Mouse (Mus musculus) heart, embryonic 10.5 days (tissue): ENCODE results near the gene Cda. TPM values are rescaled to one million over a fixed set of nuclear protein-coding genes. Genes with fewer than 3 reads are reported as not detected.

Source experiments
- DNase-seq: peaks from one replicate; pipeline ENCODE4 v3.0.0-alpha.2; 2017; ENCODE audit warnings: low spot score
- H3K27ac ChIP-seq: fragments of 300-500 bp; sonication (generic); 2 replicates; pipeline ENCODE4 v1.5.1; 2016; ENCODE audit warnings: mild to moderate bottlenecking
- H3K27me3 ChIP-seq: fragments of 300-500 bp; sonication (generic); 2 replicates; pipeline ENCODE4 v1.6.1; 2016; ENCODE audit warnings: mild to moderate bottlenecking; ENCODE audit not compliant: poor library complexity, insufficient read depth, severe bottlenecking
- H3K36me3 ChIP-seq: fragments of 300-500 bp; sonication (generic); 2 replicates; pipeline ENCODE4 v1.6.1; 2016; ENCODE audit warnings: mild to moderate bottlenecking, moderate library complexity
- H3K4me1 ChIP-seq: fragments of 300-500 bp; sonication (generic); 2 replicates; pipeline ENCODE4 v1.6.1; 2016; ENCODE audit warnings: mild to moderate bottlenecking
- H3K4me3 ChIP-seq: fragments of 300-500 bp; sonication (generic); 2 replicates; pipeline ENCODE4 v1.5.1; 2016; ENCODE audit warnings: mild to moderate bottlenecking, moderate library complexity
- H3K9me3 ChIP-seq: fragments of 300-500 bp; sonication (generic); 2 replicates; pipeline ENCODE4 v1.6.1; 2016; ENCODE audit warnings: mild to moderate bottlenecking, moderate library complexity
- WGBS: fragments of 180-500 bp; shearing (Covaris S2); methylation state at CpG from one replicate; pipeline ENCODE4 v1.1.7; 2016; 5-methylcytosine and 5-hydroxymethylcytosine counted together
- polyA plus RNA-seq: library from polyadenylated mRNA; unstranded; fragments of >200 nt; fragmentation: Nextera tagmentation; extraction: Ambion mirVana; gene quantifications from 2 replicates; pipeline ENCODE4 v1.2.1, GENCODE M21; 2016

Gene Cda
- 4.5 and 5.2 TPM in 2 replicates for polyA plus RNA-seq

GRCm38 (mm10) chr4:138367641-138368497 is at the start of gene Cda:
Cda (minus strand) TSS chr4:138367992.
- peaks cover 15% of the 10 kb centered on the region for H3K4me1 ChIP-seq
- H3K27ac ChIP-seq: peak within 1 kb of the TSS; percentile 79
- peak within 1 kb of the TSS; percentile 61 for H3K4me3 ChIP-seq
- WGBS: 9% methylated on average over 34 of the region's 34 CpGs
- H3K36me3 ChIP-seq: no peaks in the 10 kb centered on the region
- peaks cover 36% of the 10 kb centered on the region for H3K27me3 ChIP-seq
- DNase-seq: peak; percentile 91
- no peaks in the 10 kb centered on the region for H3K9me3 ChIP-seq

GRCm38 (mm10) chr4:138416414-138416813 is 48.6 kb upstream of the Cda start:
- H3K36me3 ChIP-seq: no peaks in the 10 kb centered on the region
- peaks cover 56% of the 10 kb centered on the region for H3K27me3 ChIP-seq
- 57% methylated on average over 5 of the region's 5 CpGs for WGBS
- no peak overlapping the region for H3K27ac ChIP-seq
- H3K4me1 ChIP-seq: peaks cover 19% of the 10 kb centered on the region
- H3K9me3 ChIP-seq: no peaks in the 10 kb centered on the region
- H3K4me3 ChIP-seq: no peak overlapping the region
- DNase-seq: no peak

DNA sequence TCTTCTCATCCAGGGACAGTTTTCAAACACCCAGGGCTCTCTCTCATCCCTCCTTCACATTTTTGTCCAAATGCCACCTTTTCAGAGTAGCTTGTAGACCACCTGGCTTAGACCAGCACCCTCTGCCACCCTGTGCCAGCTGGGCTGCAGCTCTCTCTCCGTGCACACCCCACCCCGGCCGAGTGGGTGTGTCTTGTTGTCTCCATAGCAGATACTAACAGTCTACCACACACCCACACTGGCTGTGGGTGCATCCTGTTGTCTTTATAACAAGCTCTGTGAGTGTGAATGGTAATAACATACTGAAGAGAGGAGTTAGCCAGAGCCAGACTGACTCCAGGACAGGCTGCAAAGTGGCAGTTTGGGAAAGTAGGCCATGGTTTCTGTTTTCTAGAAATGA is 48.2 kb upstream of the Cda start:
- WGBS: 80% methylated on average over 3 of the region's 3 CpGs
- Histone ChIP-seq H3K27ac (no peak overlapping the region), H3K36me3 (no peaks in the 10 kb centered on the region), H3K4me3 (no peak overlapping the region), H3K4me1 (peaks cover 19% of the 10 kb centered on the region), H3K27me3 (peaks cover 56% of the 10 kb centered on the region), H3K9me3 (no peaks in the 10 kb centered on the region)
- DNase-seq: no peak

DNA sequence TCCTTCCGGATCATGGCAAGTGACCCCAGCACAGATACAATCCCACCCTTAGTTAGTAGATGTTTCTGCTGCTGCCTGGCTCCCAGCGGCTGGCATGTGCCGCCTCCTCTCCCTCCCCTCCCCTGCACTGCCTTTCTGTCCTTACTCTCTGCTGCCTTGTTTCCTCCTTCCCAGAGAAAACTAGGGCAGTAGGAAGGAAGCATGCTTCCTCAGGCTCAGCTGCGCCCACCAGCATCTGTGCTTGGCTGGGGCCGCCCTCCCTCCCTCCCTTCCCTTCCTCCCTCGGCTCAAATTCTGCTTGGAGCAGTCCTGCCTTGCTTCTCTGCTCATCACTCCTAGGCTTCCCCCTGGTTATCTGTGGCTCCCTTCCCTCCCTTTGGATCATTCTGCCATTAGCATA is 46.9 kb upstream of the Cda start:
- peak overlapping the region; percentile 28; the same call in 1 of the 2 replicates for H3K4me3 ChIP-seq
- WGBS: 11% methylated on average over 6 of the region's 6 CpGs
- H3K9me3 ChIP-seq: no peaks in the 10 kb centered on the region
- DNase-seq: no peak
- no peaks in the 10 kb centered on the region for H3K36me3 ChIP-seq
- H3K27ac ChIP-seq: peak overlapping the region; percentile 32; the same call in 1 of the 2 replicates
- peaks cover 57% of the 10 kb centered on the region for H3K27me3 ChIP-seq
- H3K4me1 ChIP-seq: peaks cover 19% of the 10 kb centered on the region

- H3K4me1 ChIP-seq: peaks cover 19% of the 10 kb centered on the region
- peaks cover 50% of the 10 kb centered on the region for H3K27me3 ChIP-seq
- H3K4me3 ChIP-seq: no peak overlapping the region
- no peak overlapping the region for H3K27ac ChIP-seq
- no peaks in the 10 kb centered on the region for H3K36me3 ChIP-seq
- no peaks in the 10 kb centered on the region for H3K9me3 ChIP-seq
- WGBS: 48% methylated on average over 7 of the region's 7 CpGs
- no peak for DNase-seq
Measured at GRCm38 (mm10) chr4:138411504-138412121, 43.8 kb upstream of the Cda start.

DNA sequence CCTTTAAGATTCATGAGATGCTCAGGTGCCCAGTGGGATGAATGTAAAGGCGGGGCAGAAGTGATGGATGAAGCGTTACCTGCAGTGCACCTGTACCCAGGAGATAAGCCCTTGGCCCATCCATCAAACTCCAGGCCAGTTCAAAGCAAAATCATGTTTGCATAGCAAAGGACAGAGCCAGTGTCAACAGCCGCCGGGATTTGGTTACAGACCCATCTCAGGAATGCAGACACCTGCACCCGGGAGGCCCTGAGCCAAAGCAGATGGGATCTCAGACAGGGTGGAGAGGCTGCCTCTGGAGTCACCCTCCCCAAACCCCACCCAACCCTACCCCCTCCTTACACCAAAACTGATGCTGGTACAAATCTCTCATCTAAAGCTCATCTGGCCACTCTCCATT is 43.2 kb upstream of the Cda start:
- no peak overlapping the region for H3K4me3 ChIP-seq
- WGBS: 7% methylated on average over 5 of the region's 5 CpGs
- H3K27me3 ChIP-seq: peaks cover 50% of the 10 kb centered on the region
- H3K27ac ChIP-seq: no peak overlapping the region
- H3K4me1 ChIP-seq: peaks cover 19% of the 10 kb centered on the region
- DNase-seq: no peak
- H3K36me3 ChIP-seq: no peaks in the 10 kb centered on the region
- no peaks in the 10 kb centered on the region for H3K9me3 ChIP-seq

- 68% methylated on average over 12 of the region's 13 CpGs for whole genome bisulfite sequencing
- no peaks in the 10 kb centered on the region for H3K4me1 ChIP-seq
- H3K27me3 ChIP-seq: peaks cover 35% of the 10 kb centered on the region
- no peaks in the 10 kb centered on the region for H3K9me3 ChIP-seq
- DNase-seq: no peak
- no peak overlapping the region for H3K27ac ChIP-seq
- H3K36me3 ChIP-seq: no peaks in the 10 kb centered on the region
- H3K4me3 ChIP-seq: no peak overlapping the region
Measured at GRCm38 (mm10) chr4:138407479-138408194, 39.8 kb upstream of the Cda start.

DNA sequence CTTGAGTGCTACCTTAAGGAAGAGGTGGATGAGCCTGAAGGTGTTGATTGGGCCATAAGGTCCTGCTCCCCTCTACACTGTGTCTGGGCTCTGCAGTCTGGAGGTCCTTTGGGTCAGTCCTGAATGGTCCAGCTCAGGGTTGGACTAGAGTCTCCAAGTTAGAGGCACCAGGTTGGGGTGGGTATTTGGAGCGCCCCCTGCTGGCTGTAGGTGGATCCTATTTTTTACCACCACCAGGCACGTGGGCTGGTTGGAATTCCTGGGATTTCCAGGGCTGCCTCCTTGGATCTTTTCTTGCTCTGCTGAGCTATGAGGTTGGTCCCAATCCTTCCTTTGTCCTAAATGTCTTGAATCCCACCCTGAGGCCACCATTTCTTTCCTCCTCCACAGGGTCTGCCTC is 37.0 kb upstream of the Cda start:
- H3K4me3 ChIP-seq: no peak overlapping the region
- H3K4me1 ChIP-seq: no peaks in the 10 kb centered on the region
- H3K27me3 ChIP-seq: peaks cover 21% of the 10 kb centered on the region
- H3K27ac ChIP-seq: no peak overlapping the region
- 2% methylated on average over 2 of the region's 2 CpGs for WGBS
- H3K36me3 ChIP-seq: no peaks in the 10 kb centered on the region
- peak; percentile 78 for DNase-seq
- H3K9me3 ChIP-seq: no peaks in the 10 kb centered on the region

DNA sequence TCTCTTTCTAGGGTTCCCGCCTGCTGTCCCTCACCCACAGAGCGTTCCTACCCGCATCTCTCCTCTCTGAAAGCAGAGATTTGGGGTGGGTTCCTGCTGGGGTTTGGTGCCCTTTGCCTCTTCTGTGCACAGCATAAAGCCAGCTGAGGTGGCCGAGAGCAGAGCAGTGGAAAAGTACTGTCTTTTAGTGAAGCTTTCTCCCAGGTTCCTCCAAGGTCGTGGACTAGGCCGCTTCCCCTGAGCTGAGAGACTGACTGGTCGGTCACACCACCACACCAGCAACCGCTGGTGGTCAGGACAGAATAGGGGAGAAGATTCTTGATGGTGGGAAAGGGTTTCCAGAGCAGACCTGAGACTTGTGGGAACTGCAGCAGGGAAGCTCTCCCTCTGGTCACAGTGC is 28.9 kb upstream of the Cda start:
- no peak for DNase-seq
- peaks cover 24% of the 10 kb centered on the region for H3K4me1 ChIP-seq
- no peaks in the 10 kb centered on the region for H3K36me3 ChIP-seq
- no peak overlapping the region for H3K27ac ChIP-seq
- WGBS: 8% methylated on average over 8 of the region's 8 CpGs
- peak overlapping the region; percentile 60 for H3K4me3 ChIP-seq
- H3K27me3 ChIP-seq: peaks cover 92% of the 10 kb centered on the region
- H3K9me3 ChIP-seq: no peaks in the 10 kb centered on the region

DNA sequence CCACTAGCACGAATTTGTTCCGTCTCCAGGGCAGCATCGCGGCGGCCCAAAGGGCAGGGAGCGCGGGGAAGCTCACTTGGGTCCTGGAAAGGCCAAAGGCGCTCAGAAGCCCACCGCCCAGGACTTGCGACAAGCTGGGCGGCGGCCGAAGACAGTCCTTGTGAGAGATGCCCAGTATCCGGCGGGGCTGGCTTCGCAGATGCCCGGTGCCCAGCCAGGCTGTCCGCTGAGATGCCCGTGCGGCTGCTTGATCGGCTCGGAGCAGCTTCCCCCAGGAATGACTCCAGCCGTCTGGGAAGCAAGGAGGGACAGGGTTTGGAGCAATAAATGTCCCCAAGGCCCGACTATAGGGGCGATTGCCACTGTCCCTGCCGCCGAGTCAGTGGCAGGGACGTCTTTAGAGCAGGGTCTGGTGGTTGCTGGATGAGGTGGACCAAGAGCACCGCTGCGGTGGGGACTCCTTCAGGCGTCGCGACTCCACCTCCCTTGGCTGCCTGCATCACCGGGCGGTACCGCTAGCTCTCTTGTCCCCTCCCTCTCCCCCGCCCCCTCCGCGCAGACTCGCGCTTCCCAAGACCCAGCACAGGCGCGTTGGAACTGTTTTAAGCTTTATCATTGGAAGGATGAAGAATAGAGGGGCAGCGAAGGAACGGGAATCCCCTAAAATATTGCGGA is 28.3 kb upstream of the Cda start, which contains the start of gene Fam43b:
Gene Fam43b (minus strand): TSS at position 558 of the 675 bp plus-strand sequence.
- under 1% methylated on average over 46 of the region's 46 CpGs for WGBS
- Histone ChIP-seq H3K9me3 (no peaks in the 10 kb centered on the region), H3K27me3 (peaks cover 95% of the 10 kb centered on the region), H3K27ac (peak within 1 kb of the TSS; percentile 8; the same call in 1 of the 2 replicates), H3K36me3 (no peaks in the 10 kb centered on the region), H3K4me1 (peaks cover 24% of the 10 kb centered on the region), H3K4me3 (peak within 1 kb of the TSS; percentile 60)
- peak; percentile 79 for DNase-seq

DNA sequence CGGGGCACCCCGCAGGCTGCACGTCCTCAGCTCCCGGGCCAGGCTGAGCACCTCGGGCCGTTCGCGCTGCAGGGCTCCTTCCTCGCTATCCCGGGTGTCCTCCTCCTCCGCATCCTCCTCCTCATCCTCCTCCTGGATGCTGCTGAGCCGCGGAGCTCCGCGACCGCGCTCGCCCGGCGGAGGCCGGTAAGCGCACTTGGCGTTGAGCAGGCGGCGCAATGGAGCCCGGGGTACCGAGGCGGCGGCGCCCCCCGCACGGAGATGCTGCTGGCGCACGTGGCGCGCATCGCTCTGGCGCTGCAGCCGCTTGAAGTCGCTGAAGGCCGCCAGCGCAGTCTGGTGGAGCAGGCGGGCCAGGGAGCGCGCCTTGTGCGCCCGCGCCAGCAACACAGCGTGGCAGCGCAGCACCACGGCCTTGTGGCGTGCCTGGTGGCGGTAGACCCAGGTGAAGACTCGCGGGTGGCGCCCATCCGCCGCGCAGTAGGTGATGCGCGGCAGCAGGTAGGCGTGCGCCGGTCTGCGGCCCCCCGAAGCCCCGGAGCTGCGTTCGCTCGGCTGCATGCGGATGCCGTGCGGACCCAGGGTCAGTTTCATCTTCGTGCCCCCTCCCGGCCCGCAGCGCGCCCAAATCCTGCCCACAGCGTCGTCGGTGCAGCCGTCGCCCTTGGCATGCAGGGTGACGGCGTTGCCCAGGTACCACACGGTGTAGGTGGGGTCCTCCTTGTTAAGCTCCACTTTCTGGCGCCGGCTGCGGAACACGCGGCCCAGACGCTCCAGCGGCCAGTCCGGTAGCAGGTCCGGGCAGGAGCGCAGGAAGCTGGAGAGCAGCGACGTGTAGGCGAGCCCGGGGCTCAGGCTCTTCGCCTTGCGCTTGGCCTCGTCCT is 27.5 kb upstream of the Cda start:
- H3K4me1 ChIP-seq: peaks cover 24% of the 10 kb centered on the region
- H3K27ac ChIP-seq: peak overlapping the region; percentile 8; the same call in 1 of the 2 replicates
- peak overlapping the region; percentile 60 for H3K4me3 ChIP-seq
- no peak for DNase-seq
- H3K9me3 ChIP-seq: no peaks in the 10 kb centered on the region
- H3K36me3 ChIP-seq: no peaks in the 10 kb centered on the region
- H3K27me3 ChIP-seq: peaks cover 95% of the 10 kb centered on the region
- under 1% methylated on average over 102 of the region's 103 CpGs for WGBS

DNA sequence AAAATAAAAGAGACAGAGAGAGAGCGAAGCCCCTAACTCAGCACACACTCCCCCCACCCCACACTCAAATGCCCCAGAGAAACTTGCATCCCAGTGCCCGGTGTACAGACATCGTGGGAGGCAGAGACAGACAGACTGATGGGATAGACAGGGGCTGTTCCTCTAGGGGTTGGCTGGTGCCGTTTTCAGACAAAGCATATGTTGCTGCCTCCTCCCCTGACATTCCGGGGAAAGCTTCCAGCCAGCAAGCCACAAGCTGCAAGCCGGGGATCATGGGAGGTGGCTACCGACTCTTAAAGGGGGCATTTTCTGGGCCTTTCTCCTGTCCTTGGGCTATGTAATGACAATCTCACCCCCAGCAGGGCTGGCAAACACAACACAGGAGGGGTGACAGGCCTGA is 25.9 kb upstream of the Cda start:
- Histone ChIP-seq H3K27me3 (peaks cover 90% of the 10 kb centered on the region), H3K4me3 (no peak overlapping the region), H3K36me3 (no peaks in the 10 kb centered on the region), H3K9me3 (no peaks in the 10 kb centered on the region), H3K27ac (no peak overlapping the region), H3K4me1 (peaks cover 24% of the 10 kb centered on the region)
- 51% methylated on average over 7 of the region's 7 CpGs for WGBS
- no peak for DNase-seq
